Mouse (Mus musculus): ENCODE data around the gene Has1. TPM values are rescaled to one million over a fixed set of nuclear protein-coding genes. Genes with fewer than 3 reads are reported as not detected.

Gene Has1
- polyA plus RNA-seq, 1 experiment: 0.08 TPM

DNA sequence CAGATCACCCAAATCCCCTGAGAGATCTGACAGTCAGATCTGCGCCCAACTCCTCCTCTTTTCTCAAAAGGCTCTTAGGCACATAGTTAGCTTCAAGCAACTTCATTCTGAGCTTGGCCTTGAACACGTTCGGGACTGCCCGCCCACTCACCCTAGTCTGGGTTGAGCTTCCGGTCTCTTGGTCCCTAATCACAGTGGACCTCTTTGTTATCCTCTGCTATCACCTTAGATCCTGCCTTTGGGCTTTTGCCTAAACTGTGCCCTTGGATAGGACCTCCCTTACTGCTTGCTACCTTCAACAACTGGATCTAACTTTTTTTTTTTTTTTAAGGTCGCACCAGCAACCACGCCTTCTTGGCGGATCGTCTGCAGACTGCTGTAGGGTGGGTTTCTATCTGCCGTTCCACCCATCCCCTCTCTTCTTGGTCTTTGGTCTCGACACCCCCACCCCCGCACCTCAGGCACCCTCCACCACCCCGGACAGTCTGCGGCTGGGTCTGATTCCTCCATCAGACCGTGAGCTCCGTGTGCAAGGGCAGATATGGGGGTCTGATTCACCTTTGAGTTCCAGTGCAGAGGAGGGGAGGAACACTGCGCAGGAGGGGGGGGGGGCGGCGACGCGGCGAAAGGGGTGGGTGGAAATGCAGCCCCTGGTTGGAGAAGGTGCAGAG, 28.9 kb downstream of the Has1 start:
- DNase-seq: peak; percentile 65
- 0 out of 2 replicates have a peak, but pooled peaks cover 6% of the 10 kb centered on the region for H3K4me1 ChIP-seq (ENCODE audit: control insufficient read depth, insufficient read depth, low read length)
- H3K27ac ChIP-seq (ENCODE audit: insufficient read depth, low read depth, low read length): peak overlapping the region; percentile 88
- 2% methylated on average over 19 of the region's 22 CpGs for WGBS
- H3K4me3 ChIP-seq (ENCODE audit: insufficient read depth, low read depth, low read length): peak overlapping the region; percentile 89
- TF ChIP-seq POLR2A (IDR thresholded peaks at IDR 0.05; ENCODE audit: low read depth, low read length): no peak
- no peak for TF ChIP-seq CTCF (conservative IDR thresholded peaks at IDR 0.05; ENCODE audit: insufficient read depth, insufficient read length, low read depth, low read length)
- no peaks in the 10 kb centered on the region for H3K27me3 ChIP-seq (replicated peaks; ENCODE audit: control insufficient read depth, insufficient read depth, low read length)
- no peaks in the 10 kb centered on the region for H3K36me3 ChIP-seq (ENCODE audit: control insufficient read depth, insufficient read depth, low read length)

DNA sequence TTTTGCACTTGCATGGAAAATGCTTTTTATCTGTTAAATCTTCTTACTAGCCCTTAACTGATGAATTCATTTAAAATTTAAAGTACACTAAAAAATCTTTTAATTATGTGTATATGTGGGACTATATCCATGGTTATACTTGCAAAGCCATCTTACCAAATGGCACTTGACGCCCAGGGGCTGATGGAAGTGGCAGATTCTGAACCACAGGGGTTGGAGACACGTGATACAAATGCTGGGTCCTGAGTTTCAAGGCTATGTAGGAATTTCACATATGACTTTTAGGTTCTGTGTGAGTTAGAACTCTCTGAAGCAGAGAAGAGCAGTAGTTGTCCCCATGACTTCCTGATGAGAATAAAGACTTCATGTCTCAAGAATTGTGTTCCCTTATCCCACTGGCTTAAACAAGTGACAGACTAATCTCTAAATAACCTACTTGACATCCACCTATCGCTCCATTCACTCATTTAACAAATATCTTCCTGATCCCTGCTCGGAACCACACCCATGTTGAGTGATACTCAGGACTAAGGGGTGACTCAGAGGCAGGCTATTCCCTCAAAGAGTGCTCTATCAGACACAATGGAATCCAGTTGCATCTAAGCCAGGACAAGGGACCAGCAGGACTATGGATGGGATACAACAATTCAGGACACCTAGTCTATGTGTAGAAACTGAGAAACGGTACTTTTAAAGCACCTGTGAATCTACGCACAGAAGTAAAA, 31.2 kb downstream of the Has1 start:
- 93% methylated on average over 6 of the region's 6 CpGs for WGBS

GRCm38 (mm10) chr17:17795527-17795926, 59.5 kb downstream of the Has1 start:
- 0 out of 2 replicates have a peak, but pooled peaks cover 2% of the 10 kb centered on the region for H3K4me1 ChIP-seq (ENCODE audit: control insufficient read depth, insufficient read depth, low read length)
- no peaks in the 10 kb centered on the region for H3K36me3 ChIP-seq (ENCODE audit: control insufficient read depth, insufficient read depth, low read length)
- no peak for DNase-seq
- no peaks in the 10 kb centered on the region for H3K27me3 ChIP-seq (replicated peaks; ENCODE audit: control insufficient read depth, insufficient read depth, low read length)
- no peak overlapping the region for H3K27ac ChIP-seq (ENCODE audit: insufficient read depth, low read depth, low read length)
- H3K4me3 ChIP-seq (ENCODE audit: insufficient read depth, low read depth, low read length): no peak overlapping the region
- TF ChIP-seq POLR2A (IDR thresholded peaks at IDR 0.05; ENCODE audit: low read depth, low read length) (no peak), CTCF (conservative IDR thresholded peaks at IDR 0.05; ENCODE audit: insufficient read depth, insufficient read length, low read depth, low read length) (no peak)
- 56% methylated on average over 2 of the region's 2 CpGs for WGBS

More for the DNA sequence above, 31.2 kb downstream of the Has1 start:
- Histone ChIP-seq H3K36me3 (ENCODE audit: control insufficient read depth, insufficient read depth, low read length) (no peaks in the 10 kb centered on the region), H3K4me1 (ENCODE audit: control insufficient read depth, insufficient read depth, low read length) (0 out of 2 replicates have a peak, but pooled peaks cover 3% of the 10 kb centered on the region), H3K27me3 (replicated peaks; ENCODE audit: control insufficient read depth, insufficient read depth, low read length) (no peaks in the 10 kb centered on the region), H3K4me3 (ENCODE audit: insufficient read depth, low read depth, low read length) (no peak overlapping the region), H3K27ac (ENCODE audit: insufficient read depth, low read depth, low read length) (no peak overlapping the region)
- no peak for DNase-seq
- TF ChIP-seq CTCF (conservative IDR thresholded peaks at IDR 0.05; ENCODE audit: insufficient read depth, insufficient read length, low read depth, low read length): no peak
- TF ChIP-seq POLR2A (IDR thresholded peaks at IDR 0.05; ENCODE audit: low read depth, low read length): no peak

Other genes starting within 250 kb of the Has1 start
- gene Lnpep, start 230.2 kb downstream of the Has1 start, polyA plus RNA-seq (2012; rRNA removed): 7.9 and 11.0 TPM in 2 replicates
- gene Vmn2r90, start 151.5 kb downstream of the Has1 start, polyA plus RNA-seq (2012; rRNA removed): 0.03 TPM in 1 of 2 replicates, not detected in the other
- gene Spaca6, start 28.0 kb downstream of the Has1 start, polyA plus RNA-seq (2012; rRNA removed): 43.9 and 49.0 TPM in 2 replicates
- gene Fpr1, start 28.7 kb upstream of the Has1 start, polyA plus RNA-seq (2012; rRNA removed): 0.07 TPM in 1 of 2 replicates, not detected in the other
- 0.14 and 0.16 TPM in 2 replicates for gene Fpr2, start 32.6 kb upstream of the Has1 start, polyA plus RNA-seq (2012; rRNA removed)
- not detected in 2 replicates for gene Fpr3, start 32.6 kb upstream of the Has1 start, polyA plus RNA-seq (2012; rRNA removed)
- gene Fpr-rs4, start 166.5 kb upstream of the Has1 start, polyA plus RNA-seq (2012; rRNA removed): not detected in 2 replicates
- not detected in 2 replicates for gene Vmn2r124, start 194.2 kb upstream of the Has1 start, polyA plus RNA-seq (2012; rRNA removed)
- not detected in 2 replicates for gene Vmn2r91, start 229.8 kb upstream of the Has1 start, polyA plus RNA-seq (2012; rRNA removed)

Data from kidney, adult 2 months (tissue).